Mouse (Mus musculus): ENCODE data around the gene Evi2b. TPM values are rescaled to one million over a fixed set of nuclear protein-coding genes. Genes with fewer than 3 reads are reported as not detected.

The Evi2b gene
- total and polyA plus RNA-seq, 3 experiments = 12.0 to 105 (median 40.5) TPM

GRCm38 (mm10) chr11:79529736-79530135, 6.2 kb upstream of the Evi2b start (continued):
- TF ChIP-seq IRF4 (IDR thresholded peaks at IDR 0.05; ENCODE audit: low read depth, low read length) (no peak; the same call in 1 of the 2 replicates), MXI1 (IDR thresholded peaks at IDR 0.05; ENCODE audit: low read depth, low read length) (no peak), ELF1 (IDR thresholded peaks at IDR 0.05; ENCODE audit: low read depth, low read length) (no peak), BHLHE40 (IDR thresholded peaks at IDR 0.05; ENCODE audit: low read depth, low read length) (peak; percentile 42; the same call in 1 of the 2 replicates), E2F4 (IDR thresholded peaks at IDR 0.05; ENCODE audit: insufficient replicate concordance, low read depth, low read length) (no peak), MAZ (IDR thresholded peaks at IDR 0.05; ENCODE audit: low read depth, low read length) (0 out of 2 replicates have a peak, but pooled peaks have one; percentile 24), MEF2A (IDR thresholded peaks at IDR 0.05; ENCODE audit: borderline replicate concordance, low read depth, low read length) (0 out of 2 replicates have a peak, but pooled peaks have one; percentile 36), RAD21 (IDR thresholded peaks at IDR 0.05; ENCODE audit: low read depth, low read length) (no peak; the same call in 1 of the 2 replicates), JUND (conservative IDR thresholded peaks at IDR 0.05; ENCODE audit: low read depth, low read length) (peak; percentile 52), NELFE (IDR thresholded peaks at IDR 0.05; ENCODE audit: low read depth, low read length) (no peak), CHD2 (IDR thresholded peaks at IDR 0.05; ENCODE audit: low read length) (peak; percentile 49; the same call in 1 of the 2 replicates), MAX (IDR thresholded peaks at IDR 0.05; ENCODE audit: low read length) (peak; percentile 10; the same call in 1 of the 2 replicates), ZKSCAN1 (IDR thresholded peaks at IDR 0.05; ENCODE audit: borderline replicate concordance, low read depth, low read length) (no peak), EP300 (IDR thresholded peaks at IDR 0.05; ENCODE audit: low read length) (peak; percentile 80; the same call in 1 of the 2 replicates), PAX5 (IDR thresholded peaks at IDR 0.05; ENCODE audit: low read length) (no peak), ZNF384 (IDR thresholded peaks at IDR 0.05; ENCODE audit: low read depth, low read length) (peak; percentile 5; the same call in 1 of the 2 replicates), CTCF (conservative IDR thresholded peaks at IDR 0.05 in 1 of 2, IDR thresholded peaks at IDR 0.05 in 1 of 2; ENCODE audit: low read depth in 2 of 2, low read length in 2 of 2) (no peak), UBTF (IDR thresholded peaks at IDR 0.05; ENCODE audit: low read depth, low read length) (no peak), MYC (IDR thresholded peaks at IDR 0.05; ENCODE audit: low read depth, low read length) (no peak), POLR2AphosphoS2 (IDR thresholded peaks at IDR 0.05; ENCODE audit: low read depth, low read length) (no peak), SIN3A (IDR thresholded peaks at IDR 0.05; ENCODE audit: low read length) (no peak; the same call in 1 of the 2 replicates), SMC3 (IDR thresholded peaks at IDR 0.05; ENCODE audit: low read depth, low read length) (peak; percentile 11), ETS1 (conservative IDR thresholded peaks at IDR 0.05; ENCODE audit: low read depth, low read length) (peak; percentile 49)

DNA sequence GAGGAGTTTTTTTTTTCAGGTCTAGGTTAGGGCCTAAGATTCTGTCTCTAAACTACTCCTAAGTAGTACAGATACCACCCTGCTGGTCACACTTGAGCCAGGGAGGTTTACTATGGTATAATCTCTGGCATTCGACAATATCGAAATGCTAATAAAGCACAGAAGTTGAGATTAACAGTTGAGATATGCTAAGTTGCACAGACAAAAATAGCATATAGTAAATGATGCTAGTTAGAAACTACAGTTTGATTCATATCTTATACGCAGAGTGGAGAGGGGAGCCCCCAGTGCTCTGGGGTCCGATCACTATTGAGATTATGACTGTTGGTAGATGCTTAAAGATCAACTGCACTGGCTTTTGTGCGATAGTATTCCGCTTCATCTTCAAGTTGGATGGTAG, 5.7 kb upstream of the Evi2b start:
- Histone ChIP-seq H3K27ac (ENCODE audit: insufficient read depth, low read depth) (peak overlapping the region; percentile 97), H3K9ac (ENCODE audit: insufficient read depth, low read depth) (peak overlapping the region; percentile 99), H3K9me3 (replicated peaks; ENCODE audit: low read length) (no peaks in the 10 kb centered on the region), H3K4me1 (ENCODE audit: control insufficient read depth in 1 of 2, insufficient read depth in 2 of 2) (peaks cover 21 to 60% of the 10 kb centered on the region in 2 experiments), H3K4me2 (ENCODE audit: insufficient read depth, low read depth, poor library complexity, severe bottlenecking) (peak overlapping the region; percentile 82), H3K27me3 (replicated peaks) (no peaks in the 10 kb centered on the region), H3K4me3 (replicated peaks in 1 of 3; ENCODE audit: low read depth in 2 of 3, low read length in 2 of 3, poor library complexity in 1 of 3) (peak overlapping the region; percentile 65 to 89 (median 78)), H3K79me2 (replicated peaks; ENCODE audit: control insufficient read depth, extremely low read depth, insufficient read depth, poor library complexity, severe bottlenecking) (peaks cover 30% of the 10 kb centered on the region), H3K36me3 (replicated peaks in 1 of 2; ENCODE audit: control insufficient read depth in 1 of 2, insufficient read depth in 1 of 2, low read length in 1 of 2) (peaks cover 18 to 47% of the 10 kb centered on the region in 2 experiments)
- TF ChIP-seq CHD1 (IDR thresholded peaks at IDR 0.05; ENCODE audit: low read depth, low read length) = peak; percentile 20; the same call in 1 of the 2 replicates
- TF ChIP-seq GABPA (IDR thresholded peaks at IDR 0.05; ENCODE audit: insufficient replicate concordance, low read depth, low read length) = no peak
- in situ Hi-C loops (cut with MboI; ENCODE audit: low pct_ligation_motif_present, low pct_unique_long_range_greater_than_20kb, low sequenced_read_pairs) = no loop called here
- dilution Hi-C loops (cut with MboI; ENCODE audit: extremely low pct_ligation_motif_present, extremely low pct_unique_long_range_greater_than_20kb, low sequenced_read_pairs) = no loop called here
- no peak for DNase-seq (ENCODE audit: extremely low read depth)

Data from CH12.LX (cell line).